Mouse (Mus musculus): ENCODE data around the gene Cpm.

DNA sequence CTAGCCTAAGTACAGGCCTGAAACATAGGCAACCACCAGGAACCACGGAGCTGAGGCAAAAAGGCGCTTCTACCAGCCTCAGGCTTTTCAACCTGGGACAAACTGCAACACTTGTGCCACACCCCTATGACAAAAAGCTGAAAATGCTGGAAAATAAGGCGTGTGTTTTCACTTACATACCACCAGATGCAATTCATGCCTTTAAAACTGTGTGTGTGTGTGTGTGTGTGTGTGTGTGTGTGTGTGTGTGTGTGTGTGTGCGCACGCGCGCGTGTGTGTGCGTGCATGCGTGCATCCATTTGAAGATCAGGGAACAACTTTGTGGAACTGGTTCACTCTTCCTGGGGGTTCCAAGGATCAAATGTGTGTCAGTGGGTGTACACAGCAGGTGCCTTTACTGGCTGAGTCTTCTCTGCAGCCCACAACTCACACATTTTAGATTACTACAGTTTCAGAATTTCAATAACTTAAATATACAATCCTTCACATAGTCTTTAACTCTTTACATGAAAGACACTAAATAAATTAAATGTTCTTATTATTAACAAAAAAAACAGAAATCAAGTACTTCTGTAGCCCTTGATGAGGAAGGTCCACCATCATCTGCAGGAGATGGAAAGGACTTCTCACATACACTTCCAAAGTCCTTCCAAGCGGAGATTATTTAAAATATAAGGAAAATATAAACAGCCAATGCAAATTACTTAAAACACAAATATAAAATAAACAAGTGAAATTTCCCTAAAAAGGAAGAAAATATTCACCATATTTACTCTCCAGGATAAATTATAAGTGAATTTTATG is 60.2 kb downstream of the Cpm start:
- TF ChIP-seq POLR2A (IDR thresholded peaks at IDR 0.05; ENCODE audit: borderline replicate concordance, insufficient read depth, low read length) (no peak), CTCF (IDR thresholded peaks at IDR 0.05; ENCODE audit: borderline replicate concordance, insufficient read depth, low read depth, low read length) (no peak)

Data from cerebellum, adult 2 months (tissue).